Mouse (Mus musculus) lung, postnatal 0 days (tissue): ENCODE measurements around the gene Hdac9.

Source experiments
- CTCF ChIP-seq: IDR thresholded peaks from 2 replicates; pipeline ENCODE4 v1.5.1; 2016; ENCODE audit warnings: antibody characterized with exemption, mild to moderate bottlenecking
- EP300 ChIP-seq: IDR thresholded peaks from 2 replicates; pipeline ENCODE4 v1.6.1; 2016; ENCODE audit warnings: antibody characterized with exemption, mild to moderate bottlenecking, control low read depth

DNA sequence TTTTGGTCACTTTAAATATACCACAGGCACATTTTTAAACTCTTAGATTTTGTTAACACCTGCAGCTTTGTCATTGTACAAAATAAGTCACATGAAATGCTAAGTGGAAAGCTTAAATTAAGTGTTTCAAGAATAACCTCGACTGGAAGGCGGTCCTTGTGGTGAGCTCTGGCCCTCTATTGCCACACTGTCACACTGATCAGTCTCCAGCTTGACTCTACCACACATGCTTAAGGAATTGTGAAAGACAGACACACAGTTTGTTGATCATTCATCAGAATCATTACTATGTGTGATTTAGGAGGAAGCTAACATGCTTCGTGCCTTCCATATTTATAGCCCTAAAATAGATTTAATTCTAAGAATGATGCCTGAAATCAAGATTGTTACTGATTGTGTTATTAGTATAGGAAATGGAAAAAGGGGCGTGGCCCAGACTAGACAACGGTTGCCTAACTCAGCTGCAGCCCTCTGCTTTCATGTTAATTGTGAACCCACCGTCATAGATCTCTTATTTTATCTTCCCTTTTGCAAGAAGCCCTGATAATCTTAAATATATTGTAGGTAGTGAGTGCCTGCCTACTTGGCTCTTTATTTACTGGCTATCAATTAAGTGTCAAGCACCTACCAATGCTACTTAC lies 32.3 kb upstream of the Hdac9 start:
- TF ChIP-seq CTCF: no peak
- TF ChIP-seq EP300: no peak
